Mouse (Mus musculus): ENCODE data around the gene Pip4k2b.

GRCm38 (mm10) chr11:97777129-97777529, 32.6 kb upstream of the Pip4k2b start:
- TF ChIP-seq CTCF (IDR thresholded peaks at IDR 0.05; ENCODE audit: low read depth) (peak; percentile 66), EP300 (optimal IDR thresholded peaks at IDR 0.05) (no peak)
